Mouse (Mus musculus) megakaryocyte, embryonic 14.5 days (primary cell): Measurements from ENCODE around the gene Gm6890.
"Not testable (repeated sequence)": the region's sequence is repeated elsewhere in the genome, so short reads cannot be mapped to it uniquely, and the experiment has no call there.

Source experiments
- FLI1 ChIP-seq: IDR thresholded peaks from 2 replicates; pipeline ENCODE4 v1.6.1; 2012; ENCODE audit warnings: low read length, inconsistent platforms, mixed read lengths
- GATA1 ChIP-seq: IDR thresholded peaks from 3 replicates; pipeline ENCODE4 v1.6.1; 2012; ENCODE audit warnings: mixed read lengths, low read length, inconsistent platforms, borderline replicate concordance

- not testable (repeated sequence) for TF ChIP-seq FLI1, GATA1
These were observed 14.5 kb upstream of the Gm6890 start for GRCm38 (mm10) chrX:74726195-74726594.
